Mouse (Mus musculus): ENCODE measurements around the gene Arfgef3.

DNA sequence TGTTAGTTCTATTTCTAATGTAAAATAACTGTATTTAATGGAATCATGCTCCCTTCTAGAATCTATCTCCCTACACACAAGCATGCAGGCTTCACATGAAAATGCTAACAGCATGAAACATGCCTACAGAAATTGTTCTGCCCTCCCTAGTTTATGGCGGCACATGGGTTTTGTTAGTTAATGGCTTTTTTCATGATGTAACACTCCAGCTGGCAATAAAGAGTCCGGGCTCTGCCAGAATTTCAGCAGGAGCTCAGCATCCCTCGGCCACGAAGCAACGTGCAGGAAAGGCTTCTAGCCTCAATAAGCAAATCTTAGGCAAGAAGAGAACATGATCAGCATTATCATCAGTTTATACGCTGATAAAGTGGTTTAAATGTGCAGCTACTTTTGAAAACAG is 32.8 kb downstream of the Arfgef3 start:
- TF ChIP-seq CTCF (conservative IDR thresholded peaks at IDR 0.05 in 1 of 2, IDR thresholded peaks at IDR 0.05 in 1 of 2; ENCODE audit: low read depth in 2 of 2, low read length in 2 of 2) (no peak), ELF1 (IDR thresholded peaks at IDR 0.05; ENCODE audit: low read depth, low read length) (no peak), EP300 (IDR thresholded peaks at IDR 0.05; ENCODE audit: low read length) (no peak), TBP (conservative IDR thresholded peaks at IDR 0.05; ENCODE audit: low read depth, low read length) (no peak), MAX (IDR thresholded peaks at IDR 0.05; ENCODE audit: low read length) (no peak), MYC (IDR thresholded peaks at IDR 0.05; ENCODE audit: low read depth, low read length) (no peak), POLR2A (IDR thresholded peaks at IDR 0.05; ENCODE audit: low read depth, low read length) (no peak), SMC3 (IDR thresholded peaks at IDR 0.05; ENCODE audit: low read depth, low read length) (no peak), USF1 (IDR thresholded peaks at IDR 0.05; ENCODE audit: low read depth, low read length) (no peak)

All from CH12.LX (cell line).